Mouse (Mus musculus) cerebellum, adult 2 months (tissue): ENCODE results near the gene Tmem255a. TPM values are rescaled to one million over a fixed set of nuclear protein-coding genes. Genes with fewer than 3 reads are reported as not detected.

ENCODE experiments used
- DNase-seq, 2 experiments: peaks; one replicate each; pipeline ENCODE4 v3.0.0; 2021
- H3K27ac ChIP-seq: fragments of 200-500 bp; 2 replicates; pipeline ENCODE4 v1.5.1; 2012; ENCODE audit warnings: low read length, control low read depth, inconsistent platforms; ENCODE audit not compliant: insufficient read depth
- H3K27me3 ChIP-seq: fragments of 200-500 bp; 2 replicates; pipeline ENCODE4 v1.6.1; 2012; ENCODE audit warnings: inconsistent platforms, mild to moderate bottlenecking, low read length, moderate library complexity; ENCODE audit not compliant: control insufficient read depth, insufficient read depth
- H3K4me1 ChIP-seq: fragments of 200-500 bp; 2 replicates; pipeline ENCODE4 v1.6.1; 2011; ENCODE audit warnings: low read length; ENCODE audit not compliant: control insufficient read depth, insufficient read depth
- H3K4me3 ChIP-seq: fragments of 200-500 bp; replicated peaks from 2 replicates; pipeline ENCODE3; 2011; ENCODE audit warnings: mild to moderate bottlenecking, low read depth, low read length, control low read depth; ENCODE audit not compliant: insufficient read depth
- CTCF ChIP-seq: fragments of 200-500 bp; IDR thresholded peaks from 2 replicates; pipeline ENCODE4 v1.5.1; 2011; ENCODE audit warnings: low read depth, mild to moderate bottlenecking, control low read depth, low read length, moderate library complexity, borderline replicate concordance; ENCODE audit not compliant: insufficient read depth
- POLR2A ChIP-seq: fragments of 200-500 bp; IDR thresholded peaks from 2 replicates; pipeline ENCODE4 v1.6.1; 2011; ENCODE audit warnings: low read length, control low read depth, borderline replicate concordance; ENCODE audit not compliant: insufficient read depth
- WGBS: fragments of 180-500 bp; shearing (Covaris S2); methylation state at CpG from one replicate; pipeline ENCODE4 v1.1.7; 2018; 5-methylcytosine and 5-hydroxymethylcytosine counted together
- polyA plus RNA-seq: library from polyadenylated mRNA; depleted of rRNA; stranded (reverse); fragments of >200 nt; gene quantifications from 2 replicates; pipeline ENCODE4 v1.2.3, GENCODE M21; 2012

The Tmem255a gene
- polyA plus RNA-seq, 1 experiment, result 44.8 TPM

- H3K4me1 ChIP-seq, result no peaks in the 10 kb centered on the region
- H3K4me3 ChIP-seq, result no peak overlapping the region
- DNase-seq, result no peak
- TF ChIP-seq POLR2A, result no peak
- no peak for TF ChIP-seq CTCF
- 75% methylated on average over 2 of the region's 2 CpGs for WGBS
- H3K27me3 ChIP-seq, result no peaks in the 10 kb centered on the region
- H3K27ac ChIP-seq, result no peak overlapping the region
Measured at GRCm38 (mm10) chrX:38222757-38223156, 29.5 kb downstream of the Tmem255a start.

- DNase-seq, result no peak
- WGBS, result 88% methylated on average over 2 of the region's 2 CpGs
Measured at GRCm38 (mm10) chrX:38217676-38217991, 34.6 kb downstream of the Tmem255a start.

GRCm38 (mm10) chrX:38216986-38217675 is 35.1 kb downstream of the Tmem255a start:
- H3K27me3 ChIP-seq, result no peaks in the 10 kb centered on the region
- H3K27ac ChIP-seq, result no peak overlapping the region
- H3K4me3 ChIP-seq, result no peak overlapping the region
- no peak for DNase-seq
- WGBS, result 89% methylated on average over 9 of the region's 9 CpGs
- TF ChIP-seq POLR2A (no peak), CTCF (no peak)
- no peaks in the 10 kb centered on the region for H3K4me1 ChIP-seq

More at GRCm38 (mm10) chrX:38217676-38217991, 34.6 kb downstream of the Tmem255a start:
- Histone ChIP-seq H3K27me3 (no peaks in the 10 kb centered on the region), H3K4me3 (no peak overlapping the region), H3K27ac (no peak overlapping the region), H3K4me1 (no peaks in the 10 kb centered on the region)
- TF ChIP-seq POLR2A, result no peak
- TF ChIP-seq CTCF, result no peak

- TF ChIP-seq POLR2A (no peak), CTCF (no peak)
- Histone ChIP-seq H3K27me3 (no peaks in the 10 kb centered on the region), H3K4me3 (no peak overlapping the region), H3K27ac (no peak overlapping the region), H3K4me1 (no peaks in the 10 kb centered on the region)
- DNase-seq, result no peak
- 76% methylated on average over 1 of the region's 1 CpGs for WGBS
Measured at GRCm38 (mm10) chrX:38207392-38207791, 44.8 kb downstream of the Tmem255a start.

GRCm38 (mm10) chrX:38201816-38202215 is 50.4 kb downstream of the Tmem255a start:
- Histone ChIP-seq H3K4me1 (no peaks in the 10 kb centered on the region), H3K27me3 (no peaks in the 10 kb centered on the region), H3K4me3 (no peak overlapping the region), H3K27ac (no peak overlapping the region)
- TF ChIP-seq POLR2A (no peak), CTCF (no peak)
- no peak for DNase-seq
- WGBS, result 24% methylated on average over 2 of the region's 2 CpGs

- WGBS, result 2% methylated on average over 3 of the region's 3 CpGs
- Histone ChIP-seq H3K27ac (no peak overlapping the region), H3K4me1 (no peaks in the 10 kb centered on the region), H3K27me3 (no peaks in the 10 kb centered on the region), H3K4me3 (peak overlapping the region; percentile 80)
- no peak for DNase-seq
- no peak for TF ChIP-seq POLR2A
- no peak for TF ChIP-seq CTCF
Measured at GRCm38 (mm10) chrX:38190458-38190764, 61.8 kb downstream of the Tmem255a start.

GRCm38 (mm10) chrX:38189552-38190457 is 62.4 kb downstream of the Tmem255a start, which contains the start of gene Zbtb33:
Zbtb33 (plus strand) TSS chrX:38189793.
- TF ChIP-seq CTCF, result peak; percentile 54; the same call in 1 of the 2 replicates
- TF ChIP-seq POLR2A, result peak; percentile 24; the same call in 1 of the 2 replicates
- Histone ChIP-seq H3K4me1 (no peaks in the 10 kb centered on the region), H3K27ac (peak within 1 kb of the TSS; percentile 90), H3K27me3 (no peaks in the 10 kb centered on the region), H3K4me3 (peak within 1 kb of the TSS; percentile 80)
- WGBS, result 9% methylated on average over 70 of the region's 72 CpGs
- DNase-seq, result peak; percentile 86 to 89

- Histone ChIP-seq H3K4me1 (no peaks in the 10 kb centered on the region), H3K4me3 (no peak overlapping the region), H3K27ac (no peak overlapping the region), H3K27me3 (no peaks in the 10 kb centered on the region)
- WGBS, result 29% methylated on average over 2 of the region's 2 CpGs
- no peak for DNase-seq
- no peak for TF ChIP-seq CTCF
- TF ChIP-seq POLR2A, result no peak
Measured at GRCm38 (mm10) chrX:38185520-38185919, 66.7 kb downstream of the Tmem255a start.
